Mouse (Mus musculus) spleen, postnatal 4 days (tissue): ENCODE data around the gene Ddx39.

Source experiments
- DNase-seq, 2 experiments: peaks; one replicate each; pipeline ENCODE4 v3.0.0; 2022; ENCODE audit warnings: low spot score in 2 of 2

Gene Ddx39

DNA sequence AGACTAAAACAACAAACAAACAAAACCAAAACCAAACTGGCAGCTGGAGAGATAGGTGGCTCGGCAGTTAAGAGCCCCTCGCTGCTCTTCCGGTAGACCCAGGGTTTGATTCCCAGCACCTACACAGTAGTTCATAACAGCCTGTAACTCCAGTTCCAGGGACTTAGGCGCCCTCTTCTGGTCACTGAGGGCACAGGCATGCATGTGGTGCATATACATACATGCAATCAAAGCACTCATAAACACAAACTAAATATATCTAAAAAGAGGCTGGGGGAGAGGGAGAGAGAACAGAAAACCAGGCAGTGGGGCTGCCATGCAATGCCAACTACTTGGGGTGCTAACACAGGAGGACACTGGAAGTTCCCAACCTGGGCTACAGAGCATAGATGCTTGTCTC lies 22.4 kb downstream of the Ddx39 start:
- no peak for DNase-seq

DNA sequence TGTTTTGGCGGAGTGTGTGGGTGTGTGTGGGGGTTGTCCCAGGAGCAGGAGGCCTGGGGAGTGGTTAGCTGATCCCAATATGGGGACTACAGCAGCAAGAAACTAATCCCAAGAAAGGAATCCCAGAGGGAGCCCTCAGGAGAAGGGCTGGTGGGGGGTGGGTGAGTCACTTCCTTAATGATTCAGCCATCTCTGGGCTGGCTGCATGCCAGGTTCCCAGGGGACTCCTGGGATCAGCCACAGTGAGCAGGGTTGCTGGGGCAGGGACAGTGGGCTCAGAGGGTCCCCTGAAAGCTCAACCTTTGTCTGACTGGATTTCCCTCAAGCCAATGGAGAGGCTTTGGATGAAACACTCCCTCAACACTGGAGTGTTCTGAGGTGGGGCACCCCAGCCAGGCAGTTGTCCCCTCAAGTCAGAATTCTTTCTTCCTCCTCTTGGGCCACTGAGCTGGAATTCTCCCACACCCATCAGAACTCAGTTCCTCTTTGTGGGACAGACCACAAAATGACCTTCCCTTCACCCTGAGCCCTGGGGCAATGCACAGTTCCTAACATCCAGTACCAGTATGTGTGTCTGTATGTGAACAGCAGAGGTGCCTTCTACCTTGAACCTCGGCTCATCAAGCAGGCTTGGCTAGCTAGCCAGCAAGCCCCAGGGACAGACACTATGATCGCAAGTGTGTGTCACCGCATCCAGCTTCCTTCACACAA lies 23.0 kb downstream of the Ddx39 start:
- peak; percentile 42 to 68 for DNase-seq

DNA sequence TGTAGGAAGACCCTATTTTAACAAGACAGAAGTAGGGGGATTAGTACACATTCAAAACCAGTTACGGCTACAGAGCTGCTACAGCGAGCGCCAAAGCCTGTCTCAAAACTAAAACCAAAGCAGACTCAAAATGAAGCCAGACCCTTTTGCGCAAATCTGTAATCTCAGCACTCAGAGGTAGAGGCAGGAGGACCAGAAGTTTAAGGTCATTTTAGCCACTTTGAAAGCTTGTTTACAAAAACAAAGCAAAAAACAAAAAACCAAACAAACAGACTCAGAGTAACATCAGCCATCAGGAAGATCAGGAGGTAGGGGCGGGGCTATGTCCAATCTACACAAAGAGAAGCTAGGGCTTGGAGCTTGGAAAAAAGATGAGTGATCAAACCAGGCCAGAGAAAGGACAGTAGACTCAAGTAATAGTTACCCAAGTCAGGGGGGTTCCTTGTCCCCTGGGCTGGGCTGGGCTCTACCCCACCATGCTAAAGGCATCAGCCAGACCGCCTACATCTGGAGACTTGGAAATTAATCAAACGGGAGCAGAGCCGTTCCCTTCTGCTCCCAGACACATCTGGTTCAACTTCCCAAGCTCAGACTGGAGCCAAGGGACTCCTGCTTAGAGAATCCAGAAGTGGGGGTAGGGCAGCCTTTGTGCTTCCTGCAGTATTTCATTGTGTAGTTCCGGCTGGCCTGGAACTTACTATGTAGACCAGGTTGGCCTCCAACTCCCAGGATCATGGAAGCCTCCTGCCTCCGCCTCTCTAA lies 24.2 kb downstream of the Ddx39 start:
- DNase-seq: peak in 1 of 2 experiments; percentile 59

DNA sequence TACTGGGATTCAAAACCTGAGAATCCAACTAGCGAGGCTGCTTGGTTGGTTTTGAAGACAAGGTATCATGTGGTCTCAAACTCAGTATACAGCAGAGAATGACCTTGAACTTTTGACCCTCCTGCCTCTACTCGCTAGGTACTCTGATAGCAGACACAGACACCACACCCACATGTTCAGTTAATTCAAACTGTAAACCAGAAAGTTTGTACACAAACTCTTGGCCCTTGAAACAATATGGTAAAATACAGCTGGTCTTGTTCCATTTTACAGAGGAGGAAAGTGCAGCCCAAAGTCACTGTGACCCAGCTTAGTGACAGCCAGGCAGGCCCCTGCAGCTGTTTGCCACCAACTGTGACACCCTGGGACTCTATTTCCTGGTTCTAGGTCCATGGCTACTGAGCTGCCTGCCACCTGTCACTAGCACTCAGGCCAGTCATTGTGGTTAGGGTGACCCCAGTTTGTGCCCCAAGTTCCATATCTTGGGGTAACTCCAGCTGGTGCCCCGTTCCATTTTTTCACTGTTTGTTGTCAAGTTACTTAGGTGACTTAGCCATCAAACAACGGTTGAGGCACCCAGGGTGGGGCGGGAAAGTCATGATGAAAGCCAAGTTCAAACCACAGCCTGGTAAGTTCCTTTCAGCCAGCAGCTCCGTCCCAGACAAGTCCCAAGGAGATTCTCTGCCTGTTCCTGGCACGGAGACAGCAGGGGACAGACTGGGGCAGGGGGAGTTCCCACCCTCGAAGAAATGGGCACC lies 24.9 kb downstream of the Ddx39 start:
- DNase-seq: peak; percentile 56 to 77

DNA sequence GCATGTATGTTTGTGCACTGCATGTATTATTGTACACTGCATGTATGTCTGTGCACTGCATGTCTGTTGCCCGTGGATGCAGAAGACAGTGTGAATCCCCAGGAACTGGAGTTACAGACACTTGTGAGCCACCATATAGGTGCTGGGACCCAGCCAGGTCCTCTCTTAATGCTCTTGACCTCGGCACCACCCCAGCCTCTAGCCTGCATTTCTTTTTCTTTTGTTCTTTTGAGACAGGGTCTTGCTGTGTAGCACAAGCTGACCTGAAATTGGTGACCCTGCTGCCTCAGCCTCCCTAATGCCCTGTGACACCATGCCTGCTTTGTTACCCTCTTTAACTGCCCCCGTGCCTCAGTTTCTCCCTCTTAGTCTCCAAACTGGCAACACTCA lies 25.6 kb downstream of the Ddx39 start:
- no peak for DNase-seq

DNA sequence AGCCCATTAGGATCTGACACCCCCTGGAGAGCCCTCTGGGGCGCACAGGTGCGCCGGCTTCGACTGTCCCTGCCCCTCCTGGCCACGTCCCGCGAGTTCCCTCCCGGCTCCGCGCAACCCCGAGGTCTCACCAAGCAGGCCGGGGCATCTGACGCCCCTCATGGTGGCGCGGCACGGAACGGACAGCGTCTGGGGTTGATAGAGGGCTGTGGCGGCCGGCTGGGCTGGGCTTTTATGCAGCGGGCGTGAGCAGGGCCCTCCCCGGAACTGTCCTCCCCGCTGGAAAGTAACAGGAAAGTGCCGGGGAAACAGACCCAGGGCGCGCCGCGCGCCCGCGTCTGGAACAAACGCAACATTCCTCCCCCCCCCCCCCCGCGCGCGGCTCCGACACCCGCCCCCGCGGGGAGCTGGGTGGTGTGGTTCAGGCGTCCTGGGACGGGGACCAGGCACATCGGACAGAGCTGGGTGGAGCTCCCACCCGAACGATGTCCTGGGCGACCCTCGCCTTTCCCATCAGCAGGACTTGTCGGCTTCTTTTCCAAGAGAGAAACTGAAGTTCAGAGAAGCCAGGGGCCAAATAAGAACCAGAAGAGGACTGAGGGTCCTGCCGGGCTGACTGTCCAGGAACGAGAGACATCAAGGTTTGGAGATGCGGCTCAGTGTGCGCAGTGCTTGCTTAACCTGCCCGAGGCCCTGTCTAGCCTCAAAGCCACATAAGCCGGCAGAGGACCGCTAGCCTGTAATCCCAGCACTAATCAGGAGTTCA lies 26.2 kb downstream of the Ddx39 start, which contains the start of gene Adgre5:
Gene Adgre5 (minus strand): TSS at position 351 of the 766 bp plus-strand sequence.
- peak; percentile 72 to 87 for DNase-seq

DNA sequence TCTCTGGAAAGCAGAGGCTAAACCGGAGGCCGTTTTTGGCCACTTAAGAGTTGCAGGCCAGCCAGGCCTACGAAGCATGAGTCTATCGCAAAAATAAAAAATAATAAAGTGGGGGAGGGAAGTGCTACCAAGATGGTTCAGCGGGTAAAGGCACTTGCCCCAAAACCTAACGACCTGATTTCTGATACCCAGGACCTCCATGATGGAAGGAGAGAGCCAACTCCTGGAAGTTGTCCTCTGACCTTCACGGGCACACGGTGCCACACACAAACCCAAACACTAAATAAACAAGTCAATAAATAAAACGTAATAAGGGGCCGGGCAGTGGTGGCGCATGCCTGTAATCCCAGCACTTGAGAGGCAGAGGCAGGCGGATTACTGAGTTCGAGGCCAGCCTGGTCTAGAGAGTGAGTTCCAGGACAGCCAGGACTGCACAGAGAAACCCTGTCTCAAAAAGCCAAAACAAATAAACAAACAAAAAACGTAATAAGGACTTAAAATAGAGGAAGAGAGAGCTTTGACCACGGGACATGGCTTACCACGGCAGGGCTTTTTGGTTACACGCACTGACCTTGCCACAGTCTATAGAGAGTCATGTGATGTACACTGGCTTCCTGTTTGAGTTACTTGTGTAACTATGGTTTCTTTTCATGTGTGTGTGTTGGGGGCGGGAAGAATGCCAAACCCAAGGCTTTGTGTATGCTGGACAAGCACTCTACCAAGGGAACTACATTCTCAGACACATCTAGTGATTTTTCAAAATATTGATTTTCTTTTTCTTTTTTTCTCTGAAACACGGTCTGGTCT lies 27.1 kb downstream of the Ddx39 start:
- DNase-seq: peak in 1 of 2 experiments; percentile 35

DNA sequence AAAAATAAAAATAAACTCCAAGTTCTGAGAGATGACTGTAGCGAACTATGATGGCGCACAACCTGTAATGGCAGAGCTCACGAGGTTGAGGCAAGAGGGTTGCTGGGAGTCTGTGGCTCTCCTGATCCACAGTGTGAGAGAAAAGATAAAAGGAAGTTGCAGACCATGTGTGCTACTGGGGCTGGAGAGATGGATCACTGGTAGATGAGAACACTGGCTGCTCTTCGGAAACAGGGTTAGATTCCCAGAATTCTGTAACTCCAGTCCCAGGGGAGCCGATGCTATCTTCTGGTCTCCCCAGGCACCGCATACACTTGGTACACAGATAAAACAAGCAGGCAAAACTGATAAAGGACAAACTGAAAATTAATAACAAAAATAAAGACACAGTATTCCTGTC lies 28.0 kb downstream of the Ddx39 start:
- DNase-seq: no peak

DNA sequence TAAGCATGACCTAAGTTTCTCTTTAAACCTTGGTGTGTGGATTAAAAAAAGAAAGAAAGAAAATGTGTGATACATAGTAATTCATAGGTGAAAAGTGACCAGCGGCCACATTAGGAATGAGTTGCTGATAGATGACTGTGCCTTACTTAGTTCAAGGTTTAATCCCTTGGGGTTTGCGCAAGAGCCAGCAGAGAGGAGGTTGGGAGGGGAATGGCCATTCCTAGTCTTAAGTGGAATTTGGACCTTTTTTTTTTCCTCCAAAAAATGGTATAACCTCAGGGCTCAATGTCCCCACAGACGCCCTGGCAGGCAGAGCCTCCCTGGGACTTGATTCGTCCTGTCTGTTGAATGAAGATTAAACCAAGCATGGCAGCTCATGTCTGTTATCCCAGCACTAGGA lies 29.1 kb downstream of the Ddx39 start:
- no peak for DNase-seq

DNA sequence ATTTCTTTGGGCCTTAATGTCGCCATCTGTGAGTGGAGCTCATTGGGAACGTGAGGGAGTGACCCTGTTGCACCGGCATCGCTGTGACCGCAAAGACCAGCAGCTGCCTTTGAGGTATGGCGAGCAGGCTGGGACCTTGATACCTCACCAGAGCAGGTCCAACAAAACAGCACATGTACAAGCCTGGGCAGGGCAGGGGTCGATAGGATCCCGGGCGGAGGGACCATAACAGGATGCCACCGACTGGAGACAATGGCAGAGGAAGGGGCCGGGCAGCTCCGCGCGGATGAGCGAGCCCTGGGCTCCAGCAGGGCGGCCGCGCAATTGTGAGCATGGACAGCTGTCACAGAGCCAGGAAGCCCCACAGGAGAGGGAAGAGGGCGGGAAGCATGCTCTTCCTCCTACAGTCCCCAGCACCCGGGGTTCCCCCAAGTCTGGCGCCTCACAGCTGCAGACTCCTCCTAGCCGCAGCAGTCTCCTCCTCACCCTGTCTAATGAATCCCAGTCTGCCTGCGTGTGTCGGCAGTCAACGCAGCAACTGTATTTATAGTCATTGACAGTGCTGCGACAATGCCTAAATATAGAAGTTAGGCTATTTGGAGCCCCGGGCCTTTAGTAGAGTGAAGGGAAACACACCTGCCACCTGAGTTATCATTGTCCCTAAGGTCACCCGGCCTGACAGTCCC lies 32.8 kb downstream of the Ddx39 start:
- DNase-seq: peak; percentile 56 to 77

DNA sequence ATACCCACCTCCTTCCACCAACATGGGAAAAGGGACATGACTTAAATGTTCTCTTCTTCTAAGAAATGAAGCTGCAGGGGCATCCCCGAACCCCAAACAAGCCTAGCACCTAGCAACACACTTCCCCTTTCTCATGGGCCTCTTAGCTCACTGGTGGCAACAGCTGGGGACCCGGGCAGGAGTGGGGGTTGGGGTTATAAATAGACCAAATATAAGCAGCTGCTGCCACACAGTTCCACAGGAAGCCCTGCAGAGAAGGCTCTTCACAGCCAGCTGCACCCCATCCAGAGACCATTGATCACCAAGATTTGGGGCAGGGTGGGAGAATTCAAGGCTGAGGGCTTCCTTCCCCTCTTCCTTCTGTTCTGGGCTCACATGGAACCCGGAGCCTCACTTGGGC lies 33.7 kb downstream of the Ddx39 start:
- peak; percentile 72 to 81 for DNase-seq

DNA sequence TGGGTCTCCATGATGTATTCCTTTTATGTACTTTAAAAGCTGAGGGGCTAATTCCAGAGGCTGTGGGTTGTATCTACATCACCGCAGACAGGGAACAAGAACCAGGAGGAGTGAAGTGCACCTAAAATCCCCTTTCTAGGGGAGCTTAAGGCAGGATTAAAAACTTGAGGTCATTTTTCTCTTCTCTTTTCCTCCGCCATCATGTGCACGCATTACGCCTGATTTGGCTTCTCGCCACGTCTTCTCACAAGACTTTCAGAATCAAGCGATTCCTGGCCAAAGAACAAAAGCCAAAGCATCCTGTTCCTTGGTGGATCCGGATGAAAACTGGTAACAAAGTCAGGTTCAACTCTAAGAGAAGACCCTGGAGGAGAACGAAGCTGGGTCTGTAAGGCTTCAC lies 34.3 kb downstream of the Ddx39 start:
- no peak for DNase-seq

DNA sequence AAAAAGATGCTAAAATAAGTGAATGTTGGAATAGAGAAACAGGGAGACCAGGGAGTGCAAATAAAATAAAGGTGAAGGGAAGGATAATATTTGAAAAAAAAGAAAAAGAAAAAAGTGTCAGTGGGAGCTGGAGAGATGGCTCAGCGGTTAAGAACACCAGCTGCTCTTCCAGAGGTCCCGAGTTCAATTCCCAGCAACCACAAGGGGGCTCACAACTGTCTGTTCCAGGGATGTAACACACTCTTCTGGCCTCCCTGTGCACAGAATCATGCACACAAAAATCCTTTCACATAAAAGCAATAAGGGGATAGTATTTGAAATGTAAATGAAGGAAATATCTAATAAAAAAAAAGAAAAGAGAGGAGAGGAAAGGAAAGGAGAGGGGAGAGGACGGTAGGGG lies 39.2 kb downstream of the Ddx39 start:
- no peak for DNase-seq

DNA sequence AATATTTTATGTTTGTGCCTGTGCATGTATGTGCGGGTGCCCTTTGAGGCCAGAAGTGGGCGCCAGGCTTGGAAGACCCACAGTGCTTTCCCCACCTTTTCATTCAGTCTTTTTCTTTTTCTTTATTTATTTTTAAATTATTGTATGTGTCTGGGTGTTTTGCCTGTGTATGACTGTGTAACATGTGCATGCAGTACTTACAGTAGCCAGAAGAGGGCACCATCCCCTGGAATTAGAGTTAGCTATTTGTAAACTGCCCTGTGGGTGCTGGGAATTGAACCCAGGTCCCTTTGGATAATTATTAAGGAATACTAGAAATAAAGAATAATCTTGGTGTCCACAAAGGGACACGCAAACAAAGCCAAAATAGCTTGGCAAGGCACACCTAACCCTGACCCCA lies 41.3 kb downstream of the Ddx39 start:
- no peak for DNase-seq

DNA sequence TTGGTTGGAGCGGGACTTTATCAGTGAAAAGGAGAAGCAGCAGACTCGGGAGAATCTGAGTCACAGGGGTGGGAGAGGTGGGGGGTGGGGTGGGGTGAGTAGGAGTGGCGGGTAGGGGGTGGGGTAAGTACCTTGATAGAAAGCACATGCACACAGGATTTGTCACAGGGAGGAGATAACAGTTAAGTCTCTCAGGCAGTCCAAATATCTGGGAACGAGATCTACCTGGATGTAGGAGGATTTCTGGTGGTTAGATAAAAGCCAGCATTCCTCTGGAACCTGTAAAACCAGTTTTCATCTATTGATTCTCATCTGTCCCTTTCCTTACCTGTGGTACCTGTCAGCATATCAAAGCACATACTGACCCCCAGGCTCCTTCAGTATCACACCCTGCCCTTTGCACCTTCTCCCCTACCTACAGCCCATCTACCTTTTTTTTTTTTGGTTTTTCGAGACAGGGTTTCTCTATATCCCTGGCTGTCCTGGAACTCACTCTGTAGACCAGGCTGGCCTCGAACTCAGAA lies 42.2 kb downstream of the Ddx39 start:
- DNase-seq: no peak

DNA sequence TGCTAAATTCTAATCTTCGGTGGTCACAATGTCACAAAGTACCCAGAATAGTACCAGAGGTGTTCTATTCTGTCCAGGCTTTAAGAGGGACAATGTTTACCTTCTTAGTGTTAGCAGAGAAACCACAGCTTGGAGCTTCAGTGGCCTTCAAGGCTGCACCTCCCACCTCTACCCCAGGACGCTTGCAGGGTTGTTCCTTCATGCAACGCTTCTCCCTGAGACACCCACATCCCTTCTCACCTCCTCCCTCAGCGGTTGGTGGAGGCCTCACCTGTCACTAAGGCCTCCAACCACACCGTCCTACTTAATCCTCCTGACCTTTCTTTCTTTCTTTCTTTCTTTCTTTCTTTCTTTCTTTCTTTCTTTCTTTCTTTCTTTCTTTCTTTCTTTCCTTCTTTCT lies 43.3 kb downstream of the Ddx39 start:
- DNase-seq: no peak

DNA sequence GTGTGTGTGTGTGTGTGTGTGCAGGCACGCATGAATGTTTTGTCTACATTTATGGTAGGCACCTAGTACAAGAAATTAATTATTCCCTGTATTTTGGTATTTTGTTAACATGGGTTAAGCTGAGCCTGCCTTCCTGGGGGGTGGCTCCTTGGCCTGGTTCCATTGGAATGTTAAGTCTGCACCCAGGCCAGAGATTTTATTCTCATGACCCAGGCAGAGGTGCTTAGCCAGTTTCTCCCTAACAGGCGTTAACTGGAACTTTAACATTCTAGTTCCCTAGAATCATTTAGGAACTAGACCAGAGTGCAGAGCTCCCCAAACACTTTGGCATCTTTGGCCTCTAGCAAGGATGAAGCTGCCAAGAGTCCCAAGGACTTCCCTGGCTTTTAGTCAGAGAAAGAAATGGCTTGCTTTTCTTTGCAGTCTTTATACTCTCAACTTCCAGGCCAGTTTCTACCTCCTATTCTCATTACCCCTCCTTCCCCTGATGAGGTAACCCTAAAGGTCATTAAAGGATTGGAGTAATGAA lies 44.3 kb downstream of the Ddx39 start:
- no peak for DNase-seq

DNA sequence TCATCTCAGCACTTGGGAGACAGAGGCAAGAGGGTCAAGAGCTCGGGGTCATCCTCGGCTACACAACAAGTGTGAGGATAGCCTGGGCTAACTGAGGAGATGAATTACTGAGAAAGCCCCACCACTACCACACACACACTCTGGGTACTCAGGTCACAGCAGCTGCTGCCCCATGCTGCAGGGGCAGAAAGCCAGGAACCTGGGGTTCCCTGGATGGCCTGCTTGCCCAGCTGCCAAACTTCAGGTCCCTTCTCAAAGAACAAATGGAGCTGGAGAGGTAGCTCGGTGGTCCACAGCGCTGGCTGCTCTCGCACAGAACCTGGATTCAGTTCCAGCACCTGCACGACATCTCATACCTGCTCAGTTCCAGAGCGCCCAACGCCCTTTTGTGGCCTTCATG lies 49.1 kb downstream of the Ddx39 start:
- DNase-seq: no peak

DNA sequence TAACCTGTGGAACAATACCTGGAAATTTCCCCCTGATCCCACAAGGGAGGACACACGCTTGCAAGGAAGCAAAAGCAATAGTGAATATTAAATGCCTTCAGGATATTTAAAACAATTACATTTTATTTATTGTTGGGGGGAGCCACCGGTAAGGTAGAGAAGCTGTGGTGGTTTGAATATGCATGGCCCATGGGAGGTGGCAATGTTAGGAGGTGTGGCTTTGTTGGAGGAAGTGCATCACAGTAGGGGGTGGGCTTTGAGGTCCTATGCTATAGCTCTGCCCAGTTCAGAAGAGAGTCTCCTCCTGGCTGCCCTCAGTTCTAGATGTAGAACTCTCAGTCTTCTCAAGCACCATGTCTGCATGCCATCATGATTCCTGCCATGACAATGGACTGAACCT lies 49.7 kb downstream of the Ddx39 start:
- no peak for DNase-seq

DNA sequence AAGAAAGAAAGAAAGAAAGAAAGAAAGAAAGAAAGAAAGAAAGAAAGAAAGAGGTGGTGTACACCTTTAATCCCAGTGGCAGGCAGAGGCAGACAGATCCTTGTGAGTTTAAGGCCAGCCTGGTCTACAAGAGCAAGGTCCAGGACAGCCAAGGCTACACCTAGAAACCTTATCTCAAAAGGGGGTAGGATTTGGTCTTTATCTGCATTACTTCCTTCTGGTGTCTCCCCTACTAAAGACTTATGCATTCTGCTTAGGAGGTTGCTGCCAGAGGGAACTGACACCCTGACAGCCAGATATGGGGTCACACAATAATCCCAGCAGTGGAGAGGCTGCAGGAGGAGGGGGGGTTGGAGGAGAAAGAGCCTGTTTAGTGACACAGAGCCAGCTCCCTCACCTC lies 50.7 kb downstream of the Ddx39 start:
- no peak for DNase-seq
